Mouse (Mus musculus) cerebellum, postnatal 4 days (tissue): ENCODE data around the gene Gabrd.

ENCODE experiments used
- DNase-seq, 2 experiments: peaks; one replicate each; pipeline ENCODE4 v3.0.0; 2022; ENCODE audit warnings: low spot score in 2 of 2, mixed read lengths in 1 of 2

Gabrd gene

GRCm38 (mm10) chr4:155344299-155344600 is 53.7 kb downstream of the Gabrd start:
- no peak for DNase-seq

GRCm38 (mm10) chr4:155343415-155344298 is 54.3 kb downstream of the Gabrd start:
- DNase-seq: no peak

- DNase-seq: no peak
These were observed 61.4 kb downstream of the Gabrd start for GRCm38 (mm10) chr4:155336284-155337050.
